Mouse (Mus musculus) brain, embryonic 14.5 days (tissue): Measurements from ENCODE around the gene Kalrn.

Experiments used
- CTCF ChIP-seq: fragments of 200-500 bp; IDR thresholded peaks from 2 replicates; pipeline ENCODE4 v1.5.1; 2012; ENCODE audit warnings: inconsistent platforms, mild to moderate bottlenecking, moderate library complexity, borderline replicate concordance; ENCODE audit not compliant: insufficient read depth, insufficient read length; ENCODE audit errors: extremely low read depth
- POLR2A ChIP-seq: fragments of 200-500 bp; IDR thresholded peaks from 2 replicates; pipeline ENCODE4 v1.6.1; 2012; ENCODE audit warnings: mild to moderate bottlenecking, inconsistent platforms, borderline replicate concordance; ENCODE audit not compliant: poor library complexity, insufficient read depth, insufficient read length, severe bottlenecking; ENCODE audit errors: extremely low read depth

- no peak for TF ChIP-seq CTCF
- TF ChIP-seq POLR2A = no peak
Measured at GRCm38 (mm10) chr16:34513956-34514593, 59.3 kb downstream of the Kalrn start.
